Mouse (Mus musculus): ENCODE data around the gene Cdh13.

Cdh13 gene

GRCm38 (mm10) chr8:119061671-119062070, 778.1 kb downstream of the Cdh13 start:
- DNase-seq (ENCODE audit: low read depth, low spot score) = peak; percentile 41

GRCm38 (mm10) chr8:119064523-119064922, 781.0 kb downstream of the Cdh13 start:
- peak; percentile 48 for DNase-seq (ENCODE audit: low read depth, low spot score)

DNA sequence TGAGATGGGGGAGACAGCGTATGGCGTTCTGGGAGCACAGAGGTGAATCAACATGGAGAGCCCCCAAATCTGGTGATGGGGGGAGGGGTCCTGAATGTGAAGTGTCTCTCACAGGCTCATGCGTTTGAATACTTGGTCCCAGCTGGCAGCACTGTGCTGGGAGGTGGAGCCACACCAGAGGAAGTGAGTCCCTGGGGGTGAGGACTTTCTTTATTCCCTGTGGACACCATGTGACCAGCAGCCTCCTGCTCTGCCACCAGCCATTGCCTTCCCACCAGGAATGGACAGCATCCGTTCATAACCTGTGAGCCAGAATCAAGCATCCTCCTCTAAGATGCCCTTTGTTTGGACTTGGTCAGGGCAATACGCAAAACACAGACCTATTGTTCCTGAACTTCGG, 788.8 kb downstream of the Cdh13 start:
- no peak for DNase-seq (ENCODE audit: low read depth, low spot score)

- no peak for DNase-seq (ENCODE audit: low read depth, low spot score)
These were observed 801.5 kb downstream of the Cdh13 start for GRCm38 (mm10) chr8:119085022-119085421.

DNA sequence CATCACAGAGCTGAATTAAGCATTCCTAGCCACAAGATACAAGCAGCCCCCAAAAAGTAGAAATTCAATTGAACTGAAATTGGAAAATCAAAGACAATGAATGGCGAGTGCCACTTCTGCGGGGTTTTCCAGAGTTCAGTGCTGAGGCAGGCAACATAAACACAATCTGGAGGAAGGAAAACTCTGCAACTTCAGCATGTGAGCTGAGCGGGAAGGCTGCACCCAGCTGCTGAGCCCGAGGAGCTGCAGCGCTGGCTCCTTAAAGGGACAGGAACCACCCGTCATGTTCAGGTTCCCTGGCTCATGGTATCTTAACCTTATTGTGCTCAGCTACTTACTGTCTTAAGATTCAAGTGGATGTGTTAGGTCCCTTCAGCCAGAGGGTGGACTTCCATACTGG, 814.7 kb downstream of the Cdh13 start:
- no peak for DNase-seq (ENCODE audit: low read depth, low spot score)

GRCm38 (mm10) chr8:119102871-119103270, 819.3 kb downstream of the Cdh13 start:
- DNase-seq (ENCODE audit: low read depth, low spot score) = no peak

GRCm38 (mm10) chr8:119109655-119110054, 826.1 kb downstream of the Cdh13 start:
- DNase-seq (ENCODE audit: low read depth, low spot score) = no peak

DNA sequence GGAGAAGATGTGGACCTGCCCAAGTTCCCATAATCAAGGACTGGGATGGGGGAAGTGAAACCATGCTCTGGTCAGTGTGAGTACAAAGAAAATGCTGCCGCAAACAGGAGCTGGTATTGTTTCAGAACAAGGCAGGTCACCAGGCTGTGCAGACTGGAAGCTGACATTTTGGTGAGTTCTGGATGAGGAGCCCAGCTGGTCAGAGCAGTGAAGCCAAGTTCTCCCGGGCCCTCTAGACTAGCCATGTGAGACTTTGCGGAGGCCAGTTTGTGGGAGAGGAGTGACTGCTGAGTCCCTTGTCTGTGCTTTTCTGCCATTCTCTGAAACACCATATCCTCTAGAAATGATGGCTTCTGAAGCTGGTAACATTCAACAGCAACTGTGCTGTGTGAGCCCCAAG, 829.3 kb downstream of the Cdh13 start:
- DNase-seq (ENCODE audit: low read depth, low spot score) = no peak

- DNase-seq (ENCODE audit: low read depth, low spot score) = peak; percentile 23
These were observed 837.7 kb downstream of the Cdh13 start for GRCm38 (mm10) chr8:119121236-119121635.

DNA sequence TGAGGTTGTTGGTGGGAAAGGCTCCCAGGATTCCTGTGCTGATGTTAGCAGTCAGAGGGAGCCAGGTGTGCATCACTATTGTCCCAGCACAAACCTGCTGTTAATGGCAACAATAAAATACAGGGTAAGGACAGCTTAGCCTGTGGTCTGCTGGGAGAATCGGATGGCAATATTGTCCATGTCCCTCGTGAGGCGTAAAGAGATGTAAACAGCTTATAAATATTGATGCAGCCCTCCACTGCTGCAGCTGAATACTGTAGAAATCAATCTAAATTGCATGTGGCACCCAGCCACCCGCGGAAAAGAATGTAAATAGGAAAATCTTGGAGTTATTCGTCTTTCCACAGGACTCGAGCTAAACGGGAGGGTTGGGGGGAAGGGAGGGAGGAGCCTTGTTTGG, 844.3 kb downstream of the Cdh13 start:
- DNase-seq (ENCODE audit: low read depth, low spot score) = no peak

DNA sequence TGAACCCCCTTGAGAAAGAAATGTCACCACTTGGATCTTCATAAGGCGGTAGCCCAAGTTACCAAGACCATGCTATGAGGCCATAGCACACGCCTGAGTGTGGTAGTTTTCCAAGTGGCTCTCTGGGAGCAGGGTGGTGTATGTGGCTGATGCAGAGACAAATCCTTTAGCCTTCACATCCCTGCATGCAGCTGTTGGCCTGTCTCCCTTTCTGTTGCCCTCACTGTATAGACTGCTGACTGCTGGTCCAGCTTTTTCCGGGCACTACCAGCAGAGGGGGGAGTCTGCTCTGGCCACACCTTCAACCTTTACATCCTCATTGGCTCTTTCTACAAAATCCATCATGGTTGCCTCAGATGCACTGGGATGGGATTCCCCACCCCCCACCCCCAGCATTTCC, 844.7 kb downstream of the Cdh13 start:
- no peak for DNase-seq (ENCODE audit: low read depth, low spot score)

GRCm38 (mm10) chr8:119156454-119156921, 873.0 kb downstream of the Cdh13 start:
- DNase-seq (ENCODE audit: low read depth, low spot score) = no peak

GRCm38 (mm10) chr8:119158628-119159027, 875.1 kb downstream of the Cdh13 start:
- no peak for DNase-seq (ENCODE audit: low read depth, low spot score)

DNA sequence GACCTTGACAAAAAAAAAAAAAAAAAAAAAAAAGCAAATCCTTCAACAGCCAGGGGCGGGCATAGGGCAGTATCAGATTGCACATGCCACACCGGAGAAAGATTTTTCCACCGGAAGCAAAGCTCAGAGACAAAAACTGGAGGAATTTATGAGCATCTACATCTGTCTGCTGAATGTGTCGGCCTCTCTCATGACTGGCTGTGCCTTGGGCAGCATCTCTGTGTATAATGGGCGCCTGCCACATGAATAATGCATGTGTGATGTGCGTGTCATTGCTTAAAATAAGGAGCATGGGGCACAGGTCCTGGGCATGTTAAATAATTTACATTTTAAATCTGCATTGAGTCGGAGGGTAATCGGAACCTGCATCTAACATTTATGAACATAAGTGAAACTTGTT, 876.3 kb downstream of the Cdh13 start:
- no peak for DNase-seq (ENCODE audit: low read depth, low spot score)

DNA sequence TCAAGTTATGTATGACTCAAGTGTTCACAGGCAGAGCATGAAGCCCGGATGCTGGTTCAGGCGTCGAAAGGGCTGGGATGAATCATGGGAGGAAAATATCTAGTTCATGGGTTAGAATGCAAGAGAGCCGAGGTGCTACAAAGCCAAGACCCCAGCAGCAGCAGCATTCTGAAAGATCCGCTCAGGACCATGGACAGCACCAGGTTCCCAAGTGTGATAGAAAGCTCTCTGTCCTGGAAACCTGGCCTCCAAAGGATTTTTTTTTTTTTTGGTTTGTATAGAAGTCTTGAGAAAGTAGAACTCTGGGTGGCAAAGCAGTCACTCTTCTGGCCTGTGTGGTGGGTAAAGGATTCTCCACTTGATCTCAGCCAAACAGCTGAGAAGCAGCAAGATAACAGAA, 880.5 kb downstream of the Cdh13 start:
- peak; percentile 7 for DNase-seq (ENCODE audit: low read depth, low spot score)

- no peak for DNase-seq (ENCODE audit: low read depth, low spot score)
These were observed 893.8 kb downstream of the Cdh13 start for GRCm38 (mm10) chr8:119177226-119177935.

DNA sequence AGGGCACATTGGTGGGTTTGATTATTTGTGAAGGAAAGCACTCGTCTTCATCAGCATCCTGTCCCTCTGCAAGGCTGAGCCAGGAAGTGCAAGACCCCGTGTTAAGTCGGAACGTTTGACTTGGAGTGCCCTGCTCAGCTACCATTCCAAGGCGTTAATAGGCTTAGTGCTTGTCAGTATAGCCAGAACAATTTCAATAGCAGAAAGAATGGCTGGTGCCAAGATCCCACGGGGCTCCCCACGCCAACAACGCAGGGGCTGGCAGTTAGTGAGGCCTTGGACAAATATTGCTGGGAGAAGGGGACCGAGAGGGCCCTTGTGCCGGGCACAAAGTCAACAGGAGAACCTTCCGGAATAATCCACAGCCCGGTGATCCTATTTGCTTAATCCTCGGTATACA, 897.1 kb downstream of the Cdh13 start:
- no peak for DNase-seq (ENCODE audit: low read depth, low spot score)

- DNase-seq (ENCODE audit: low read depth, low spot score) = peak; percentile 50
These were observed 912.2 kb downstream of the Cdh13 start for GRCm38 (mm10) chr8:119195695-119196094.

GRCm38 (mm10) chr8:119196486-119197150, 913.1 kb downstream of the Cdh13 start:
- no peak for DNase-seq (ENCODE audit: low read depth, low spot score)

DNA sequence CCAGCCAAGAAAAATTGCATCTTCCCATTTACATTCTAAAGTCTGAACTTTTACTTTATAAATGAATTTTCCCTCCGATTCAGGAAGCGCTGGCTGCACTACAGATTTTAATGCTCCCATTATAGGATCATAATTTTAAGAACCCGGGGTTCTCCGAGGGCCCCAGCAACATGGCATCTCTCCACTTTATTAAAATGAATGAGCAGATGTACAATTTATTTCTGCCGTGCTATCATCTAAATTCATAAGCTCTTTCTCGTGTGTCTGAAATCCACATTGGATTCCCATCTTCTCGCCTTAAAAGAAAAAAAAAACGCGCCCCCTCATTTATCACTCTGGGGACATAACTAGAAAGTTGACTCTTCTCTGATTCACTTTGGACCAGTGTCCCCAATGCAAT, 925.0 kb downstream of the Cdh13 start:
- no peak for DNase-seq (ENCODE audit: low read depth, low spot score)

GRCm38 (mm10) chr8:119224547-119224946, 941.0 kb downstream of the Cdh13 start:
- peak; percentile 60 for DNase-seq (ENCODE audit: low read depth, low spot score)

GRCm38 (mm10) chr8:119245181-119245580, 961.6 kb downstream of the Cdh13 start:
- no peak for DNase-seq (ENCODE audit: low read depth, low spot score)

GRCm38 (mm10) chr8:119245641-119246040, 962.1 kb downstream of the Cdh13 start:
- DNase-seq (ENCODE audit: low read depth, low spot score) = no peak
